Mouse (Mus musculus): ENCODE data around the gene Vwa5b1. TPM values are rescaled to one million over a fixed set of nuclear protein-coding genes. Genes with fewer than 3 reads are reported as not detected.

Gene Vwa5b1
- polyA plus RNA-seq, 1 experiment from 2014 or later: 0.68 TPM

- 75% methylated on average over 3 of the region's 3 CpGs for WGBS
- peaks cover 4% of the 10 kb centered on the region for H3K4me1 ChIP-seq
- no peaks in the 10 kb centered on the region for H3K27me3 ChIP-seq
- ATAC-seq: no peak
- H3K36me3 ChIP-seq (ENCODE audit: poor library complexity, severe bottlenecking): no peaks in the 10 kb centered on the region
- no peak overlapping the region for H3K27ac ChIP-seq
- H3K9ac ChIP-seq: no peak overlapping the region
- H3K9me3 ChIP-seq (replicated peaks): no peaks in the 10 kb centered on the region; the same call in 1 of the 2 replicates
- no peak overlapping the region for H3K4me3 ChIP-seq
- H3K4me2 ChIP-seq: no peak overlapping the region
Measured at GRCm38 (mm10) chr4:138648096-138648635, 12.5 kb upstream of the Vwa5b1 start.

- no peak for ATAC-seq
- whole genome bisulfite sequencing: 29% methylated on average over 4 of the region's 4 CpGs
- Histone ChIP-seq H3K27ac (no peak overlapping the region), H3K9me3 (replicated peaks) (no peaks in the 10 kb centered on the region), H3K27me3 (no peaks in the 10 kb centered on the region), H3K4me1 (no peaks in the 10 kb centered on the region), H3K9ac (no peak overlapping the region), H3K36me3 (ENCODE audit: poor library complexity, severe bottlenecking) (no peaks in the 10 kb centered on the region), H3K4me2 (no peak overlapping the region), H3K4me3 (no peak overlapping the region)
Measured at GRCm38 (mm10) chr4:138642272-138642671, 6.6 kb upstream of the Vwa5b1 start.

GRCm38 (mm10) chr4:138636146-138636511 lies 445 bp upstream of the Vwa5b1 start:
- 0 out of 2 replicates have a peak overlapping the region, but pooled peaks have one; percentile 3 for H3K9ac ChIP-seq
- no peak overlapping the region for H3K4me2 ChIP-seq
- H3K27ac ChIP-seq: no peak overlapping the region

GRCm38 (mm10) chr4:138628256-138628655 lies 7.4 kb downstream of the Vwa5b1 start:
- WGBS: 67% methylated on average over 5 of the region's 5 CpGs
- no peaks in the 10 kb centered on the region for H3K36me3 ChIP-seq (ENCODE audit: poor library complexity, severe bottlenecking)
- H3K27me3 ChIP-seq: no peaks in the 10 kb centered on the region
- H3K9me3 ChIP-seq (replicated peaks): no peaks in the 10 kb centered on the region
- no peaks in the 10 kb centered on the region for H3K4me1 ChIP-seq
- H3K4me3 ChIP-seq: no peak overlapping the region
- H3K9ac ChIP-seq: no peak overlapping the region
- no peak overlapping the region for H3K4me2 ChIP-seq
- ATAC-seq: no peak
- no peak overlapping the region for H3K27ac ChIP-seq

More at GRCm38 (mm10) chr4:138636146-138636511, 445 bp upstream of the Vwa5b1 start:
- no peaks in the 10 kb centered on the region for H3K36me3 ChIP-seq (ENCODE audit: poor library complexity, severe bottlenecking)
- H3K27me3 ChIP-seq: no peaks in the 10 kb centered on the region
- WGBS: 52% methylated on average over 4 of the region's 4 CpGs
- peaks cover 10% of the 10 kb centered on the region for H3K4me1 ChIP-seq
- no peak for ATAC-seq
- H3K4me3 ChIP-seq: no peak overlapping the region
- no peaks in the 10 kb centered on the region for H3K9me3 ChIP-seq (replicated peaks)

GRCm38 (mm10) chr4:138614454-138614853 lies 21.2 kb downstream of the Vwa5b1 start:
- Histone ChIP-seq H3K9me3 (replicated peaks) (no peaks in the 10 kb centered on the region), H3K4me1 (0 out of 2 replicates have a peak, but pooled peaks cover 10% of the 10 kb centered on the region), H3K27ac (no peak overlapping the region), H3K4me2 (no peak overlapping the region), H3K4me3 (no peak overlapping the region), H3K9ac (no peak overlapping the region), H3K36me3 (ENCODE audit: poor library complexity, severe bottlenecking) (no peaks in the 10 kb centered on the region), H3K27me3 (no peaks in the 10 kb centered on the region)
- no peak for ATAC-seq
- 20% methylated on average over 8 of the region's 8 CpGs for WGBS

GRCm38 (mm10) chr4:138601926-138602325 lies 33.8 kb downstream of the Vwa5b1 start:
- WGBS: 81% methylated on average over 9 of the region's 9 CpGs
- Histone ChIP-seq H3K27ac (no peak overlapping the region), H3K4me2 (no peak overlapping the region)

GRCm38 (mm10) chr4:138597904-138598347 lies 37.8 kb downstream of the Vwa5b1 start:
- Histone ChIP-seq H3K9ac (no peak overlapping the region), H3K4me3 (no peak overlapping the region), H3K9me3 (replicated peaks) (0 out of 2 replicates have a peak, but pooled peaks cover 3% of the 10 kb centered on the region), H3K36me3 (ENCODE audit: poor library complexity, severe bottlenecking) (no peaks in the 10 kb centered on the region), H3K4me2 (peak overlapping the region; percentile 25; the same call in 1 of the 2 replicates), H3K27ac (peak overlapping the region; percentile 74), H3K27me3 (peaks cover 4% of the 10 kb centered on the region; the same call in 1 of the 2 replicates), H3K4me1 (peaks cover 37% of the 10 kb centered on the region)
- peak; percentile 81 for ATAC-seq
- 1% methylated on average over 7 of the region's 7 CpGs for WGBS

More at GRCm38 (mm10) chr4:138601926-138602325, 33.8 kb downstream of the Vwa5b1 start:
- H3K4me3 ChIP-seq: no peak overlapping the region
- H3K9ac ChIP-seq: no peak overlapping the region
- peaks cover 30% of the 10 kb centered on the region for H3K4me1 ChIP-seq
- no peaks in the 10 kb centered on the region for H3K36me3 ChIP-seq (ENCODE audit: poor library complexity, severe bottlenecking)
- no peak for ATAC-seq
- H3K27me3 ChIP-seq: peaks cover 4% of the 10 kb centered on the region; the same call in 1 of the 2 replicates
- H3K9me3 ChIP-seq (replicated peaks): 0 out of 2 replicates have a peak, but pooled peaks cover 3% of the 10 kb centered on the region

GRCm38 (mm10) chr4:138596391-138597130 lies 39.1 kb downstream of the Vwa5b1 start:
- peak overlapping the region; percentile 74 for H3K27ac ChIP-seq
- no peak overlapping the region for H3K4me3 ChIP-seq
- no peaks in the 10 kb centered on the region for H3K36me3 ChIP-seq (ENCODE audit: poor library complexity, severe bottlenecking)
- H3K9ac ChIP-seq: no peak overlapping the region
- H3K4me2 ChIP-seq: peak overlapping the region; percentile 1; the same call in 1 of the 2 replicates
- no peaks in the 10 kb centered on the region for H3K27me3 ChIP-seq
- 0 out of 2 replicates have a peak, but pooled peaks cover 3% of the 10 kb centered on the region for H3K9me3 ChIP-seq (replicated peaks)
- 38% methylated on average over 12 of the region's 12 CpGs for WGBS
- ATAC-seq: peak; percentile 37; the same call in 1 of the 2 replicates
- peaks cover 30% of the 10 kb centered on the region for H3K4me1 ChIP-seq

GRCm38 (mm10) chr4:138584946-138585345 lies 50.7 kb downstream of the Vwa5b1 start:
- no peaks in the 10 kb centered on the region for H3K36me3 ChIP-seq (ENCODE audit: poor library complexity, severe bottlenecking)
- H3K9me3 ChIP-seq (replicated peaks): no peaks in the 10 kb centered on the region
- no peaks in the 10 kb centered on the region for H3K4me1 ChIP-seq
- no peak for ATAC-seq
- no peak overlapping the region for H3K9ac ChIP-seq
- no peak overlapping the region for H3K4me3 ChIP-seq
- no peaks in the 10 kb centered on the region for H3K27me3 ChIP-seq
- H3K27ac ChIP-seq: no peak overlapping the region
- no peak overlapping the region for H3K4me2 ChIP-seq

GRCm38 (mm10) chr4:138582446-138582845 lies 53.2 kb downstream of the Vwa5b1 start:
- 83% methylated on average over 4 of the region's 4 CpGs for WGBS
- Histone ChIP-seq H3K9me3 (replicated peaks) (no peaks in the 10 kb centered on the region), H3K9ac (no peak overlapping the region), H3K4me1 (no peaks in the 10 kb centered on the region), H3K4me2 (no peak overlapping the region), H3K27ac (no peak overlapping the region), H3K27me3 (no peaks in the 10 kb centered on the region), H3K36me3 (ENCODE audit: poor library complexity, severe bottlenecking) (no peaks in the 10 kb centered on the region), H3K4me3 (no peak overlapping the region)
- ATAC-seq: no peak

- Histone ChIP-seq H3K27me3 (no peaks in the 10 kb centered on the region), H3K9ac (no peak overlapping the region), H3K9me3 (replicated peaks) (no peaks in the 10 kb centered on the region), H3K4me1 (peaks cover 6% of the 10 kb centered on the region), H3K36me3 (ENCODE audit: poor library complexity, severe bottlenecking) (no peaks in the 10 kb centered on the region), H3K4me3 (no peak overlapping the region), H3K4me2 (no peak overlapping the region), H3K27ac (no peak overlapping the region)
- ATAC-seq: no peak
- 80% methylated on average over 19 of the region's 19 CpGs for WGBS
Measured at GRCm38 (mm10) chr4:138578406-138578805, 57.3 kb downstream of the Vwa5b1 start.

GRCm38 (mm10) chr4:138576661-138577060 lies 59.0 kb downstream of the Vwa5b1 start:
- Histone ChIP-seq H3K27me3 (no peaks in the 10 kb centered on the region), H3K4me2 (no peak overlapping the region), H3K36me3 (ENCODE audit: poor library complexity, severe bottlenecking) (no peaks in the 10 kb centered on the region), H3K4me1 (peaks cover 6% of the 10 kb centered on the region), H3K27ac (no peak overlapping the region), H3K4me3 (no peak overlapping the region), H3K9me3 (replicated peaks) (no peaks in the 10 kb centered on the region), H3K9ac (no peak overlapping the region)
- no peak for ATAC-seq
- 88% methylated on average over 3 of the region's 4 CpGs for WGBS

All from forebrain, embryonic 13.5 days (tissue).